Mouse (Mus musculus) limb, embryonic 10.5 days (tissue): ENCODE measurements around the gene H60b. TPM values are rescaled to one million over a fixed set of nuclear protein-coding genes. Genes with fewer than 3 reads are reported as not detected.
"Not testable (repeated sequence)": the region's sequence is repeated elsewhere in the genome, so short reads cannot be mapped to it uniquely, and the experiment has no call there.

Source experiments
- DNase-seq: peaks from one replicate; pipeline ENCODE4 v3.0.0-alpha.2; 2017; ENCODE audit warnings: low spot score
- H3K27ac ChIP-seq: fragments of 300-500 bp; sonication (generic); 2 replicates; pipeline ENCODE4 v1.5.1; 2016; ENCODE audit warnings: mild to moderate bottlenecking
- H3K27me3 ChIP-seq: fragments of 300-500 bp; sonication (generic); 2 replicates; pipeline ENCODE4 v1.6.1; 2016; ENCODE audit warnings: low read depth, mild to moderate bottlenecking; ENCODE audit not compliant: poor library complexity, severe bottlenecking
- H3K36me3 ChIP-seq: fragments of 300-500 bp; sonication (generic); 2 replicates; pipeline ENCODE4 v1.6.1; 2016; ENCODE audit warnings: mild to moderate bottlenecking, moderate library complexity
- H3K4me1 ChIP-seq: fragments of 300-500 bp; sonication (generic); 2 replicates; pipeline ENCODE4 v1.6.1; 2016
- H3K4me3 ChIP-seq: fragments of 300-500 bp; sonication (generic); 2 replicates; pipeline ENCODE4 v1.5.1; 2016; ENCODE audit warnings: mild to moderate bottlenecking, moderate library complexity
- H3K9me3 ChIP-seq: fragments of 300-500 bp; sonication (generic); replicated peaks from 2 replicates; pipeline ENCODE4 v1.6.1; 2016; ENCODE audit warnings: mild to moderate bottlenecking
- WGBS: fragments of 180-500 bp; shearing (Covaris S2); methylation state at CpG from one replicate; pipeline ENCODE4 v1.1.7; 2016; 5-methylcytosine and 5-hydroxymethylcytosine counted together
- polyA plus RNA-seq: library from polyadenylated mRNA; unstranded; fragments of >200 nt; fragmentation: Nextera tagmentation; extraction: Ambion mirVana; gene quantifications from 2 replicates; pipeline ENCODE4 v1.2.1, GENCODE M21; 2016

H60b gene
- polyA plus RNA-seq: 0.35 TPM in 1 of 2 replicates, not detected in the other

DNA sequence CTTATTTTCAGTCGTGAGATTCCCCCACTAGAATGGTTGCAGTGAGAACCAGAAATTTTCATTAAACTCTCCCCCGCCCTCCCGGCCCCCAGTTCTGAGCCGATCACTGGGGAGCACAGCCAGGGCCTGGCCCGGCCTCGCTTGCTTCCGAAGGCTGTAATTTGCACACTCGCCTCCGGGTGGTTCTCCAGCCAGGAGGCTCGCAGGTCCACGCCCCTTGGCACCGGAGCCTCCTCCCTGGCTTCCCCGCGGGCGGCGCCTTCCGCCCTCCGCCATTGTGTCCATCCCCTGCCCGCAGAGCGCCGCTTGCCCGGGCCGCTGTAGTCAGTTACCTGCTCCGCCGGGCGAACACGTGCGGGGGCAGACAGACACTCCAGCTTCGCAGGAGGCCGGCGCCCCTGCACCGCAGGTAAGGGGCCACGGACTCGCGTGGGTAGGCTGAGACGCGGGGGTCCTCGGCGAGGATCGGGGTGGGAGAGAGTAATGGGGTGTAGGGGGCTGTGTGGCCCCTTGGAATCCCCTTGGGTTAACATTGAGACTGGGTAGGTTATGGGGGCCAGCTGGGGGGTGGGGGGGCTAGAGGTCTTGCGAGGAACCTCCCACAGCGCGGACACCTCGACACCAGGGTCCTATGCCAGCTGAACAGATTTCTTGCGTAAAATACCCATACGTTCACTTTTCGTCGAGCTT is at the start of gene H60b, which contains the start of gene Raet1e:
Gene H60b, plus strand, starts transcription at position 277 of the 690 bp plus-strand sequence.
Gene Raet1e, plus strand, starts transcription at position 260 of the 690 bp plus-strand sequence.
- Histone ChIP-seq H3K4me1 (peaks cover 14% of the 10 kb centered on the region), H3K4me3 (peak within 1 kb of the TSS; percentile 52), H3K27me3 (peaks cover 90% of the 10 kb centered on the region)
- not testable (repeated sequence) for H3K27ac ChIP-seq, H3K9me3 ChIP-seq, H3K36me3 ChIP-seq
- DNase-seq: peak; percentile 74
- 0% methylated on average over 48 of the region's 48 CpGs for WGBS

DNA sequence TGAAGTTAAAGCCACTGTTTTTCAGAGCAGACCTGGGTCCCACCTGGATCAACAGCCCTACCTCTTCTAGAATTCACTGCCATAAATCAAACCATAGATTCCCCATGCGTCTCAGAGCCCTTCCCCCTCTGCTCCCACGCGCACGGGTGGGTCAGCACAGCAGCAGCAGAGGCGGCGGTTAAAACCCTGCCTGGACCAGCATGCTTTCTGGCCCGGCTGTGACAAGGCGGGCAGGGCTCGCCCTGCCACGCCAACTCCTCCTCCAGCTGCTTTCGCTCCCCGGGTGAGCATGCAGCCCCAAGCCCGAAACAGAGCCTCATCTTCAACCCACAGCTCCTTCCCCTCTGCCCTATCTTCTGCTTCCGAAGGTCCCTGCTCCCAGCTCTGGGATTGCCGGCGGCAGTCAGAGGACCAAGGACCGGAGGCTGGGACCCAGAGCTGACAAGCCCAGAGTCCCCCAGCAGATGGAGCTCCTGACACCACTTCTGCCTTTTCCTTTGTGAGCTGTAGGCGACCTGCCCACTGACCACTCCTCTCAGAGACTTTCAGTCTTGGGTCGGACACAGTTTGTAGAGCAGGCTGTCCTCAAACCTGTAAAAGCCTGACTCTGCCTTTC is 17.6 kb upstream of the H60b start:
- H3K36me3 ChIP-seq: no peaks in the 10 kb centered on the region
- H3K4me3 ChIP-seq: peak overlapping the region; percentile 56
- peak overlapping the region; percentile 80 for H3K27ac ChIP-seq
- no peaks in the 10 kb centered on the region; the same call in 1 of the 2 replicates for H3K4me1 ChIP-seq
- no peaks in the 10 kb centered on the region for H3K27me3 ChIP-seq
- H3K9me3 ChIP-seq: no peaks in the 10 kb centered on the region
- DNase-seq: peak; percentile 84
- WGBS: 1% methylated on average over 19 of the region's 19 CpGs

DNA sequence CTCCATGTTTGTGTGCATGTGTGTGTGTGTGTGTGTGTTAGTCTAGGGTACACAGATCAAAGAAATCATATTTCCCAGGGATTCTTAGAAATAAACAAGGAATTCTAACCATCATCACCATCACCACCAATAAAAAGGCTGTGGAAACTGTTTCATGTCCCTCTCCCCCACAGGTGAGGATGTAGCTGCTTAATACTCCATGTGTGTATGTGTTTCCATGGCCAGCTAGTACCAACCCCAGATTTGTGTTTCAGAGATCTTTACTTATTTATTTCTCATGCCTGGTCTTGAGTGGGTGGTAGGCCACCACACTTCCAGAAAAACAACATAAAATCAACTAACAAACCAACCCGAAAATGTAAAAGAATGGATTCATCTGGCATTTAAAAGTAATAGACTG is 16.2 kb upstream of the H60b start:
- not testable (repeated sequence) for H3K9me3 ChIP-seq, H3K4me3 ChIP-seq, H3K4me1 ChIP-seq, H3K36me3 ChIP-seq, H3K27me3 ChIP-seq, H3K27ac ChIP-seq
- DNase-seq: peak; percentile 84
- 90% methylated on average over 1 of the region's 1 CpGs for WGBS

GRCm38 (mm10) chr10:22142926-22143325 is 15.5 kb upstream of the H60b start:
- H3K36me3 ChIP-seq: no peaks in the 10 kb centered on the region
- 68% methylated on average over 5 of the region's 5 CpGs for WGBS
- no peak overlapping the region for H3K4me3 ChIP-seq
- no peaks in the 10 kb centered on the region for H3K9me3 ChIP-seq
- no peak overlapping the region for H3K27ac ChIP-seq
- no peak for DNase-seq
- H3K27me3 ChIP-seq: no peaks in the 10 kb centered on the region
- H3K4me1 ChIP-seq: no peaks in the 10 kb centered on the region; the same call in 1 of the 2 replicates

DNA sequence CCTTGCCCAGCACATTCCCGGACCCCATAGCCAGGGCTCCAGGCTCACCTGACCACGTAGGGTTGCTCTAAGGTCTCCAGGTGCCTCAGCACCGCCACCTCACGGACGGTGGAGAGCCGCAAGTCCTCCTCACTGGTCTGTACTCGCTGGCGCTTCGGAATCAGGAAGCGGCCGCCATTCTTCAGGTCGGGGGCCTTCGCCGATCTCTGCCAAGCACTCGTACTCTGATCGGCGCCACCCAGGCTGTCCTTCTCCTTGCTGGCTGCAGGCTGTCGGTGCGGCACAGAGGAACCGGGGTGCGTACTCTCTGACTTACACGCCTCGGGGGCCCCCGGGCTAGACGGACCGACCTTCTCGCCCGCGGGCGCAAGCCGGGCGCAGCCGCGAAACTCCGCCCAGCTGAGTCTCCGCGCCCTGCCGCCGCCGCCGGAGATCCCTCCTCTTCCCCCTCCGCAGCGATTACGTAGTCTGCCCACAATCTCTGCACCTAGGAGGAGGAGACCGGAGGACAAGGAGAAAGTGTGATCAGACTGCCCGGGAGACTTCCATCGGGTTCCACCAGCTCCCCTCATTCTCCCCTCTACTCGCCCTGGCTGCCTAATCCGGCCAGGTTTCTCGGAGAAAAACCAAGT is 9.8 kb upstream of the H60b start:
- peak overlapping the region; percentile 75 for H3K4me3 ChIP-seq
- H3K36me3 ChIP-seq: no peaks in the 10 kb centered on the region
- peak overlapping the region; percentile 92 for H3K27ac ChIP-seq
- peak; percentile 87 for DNase-seq
- H3K27me3 ChIP-seq: peaks cover 38% of the 10 kb centered on the region
- under 1% methylated on average over 50 of the region's 50 CpGs for WGBS
- H3K9me3 ChIP-seq: no peaks in the 10 kb centered on the region
- peaks cover 25% of the 10 kb centered on the region for H3K4me1 ChIP-seq

DNA sequence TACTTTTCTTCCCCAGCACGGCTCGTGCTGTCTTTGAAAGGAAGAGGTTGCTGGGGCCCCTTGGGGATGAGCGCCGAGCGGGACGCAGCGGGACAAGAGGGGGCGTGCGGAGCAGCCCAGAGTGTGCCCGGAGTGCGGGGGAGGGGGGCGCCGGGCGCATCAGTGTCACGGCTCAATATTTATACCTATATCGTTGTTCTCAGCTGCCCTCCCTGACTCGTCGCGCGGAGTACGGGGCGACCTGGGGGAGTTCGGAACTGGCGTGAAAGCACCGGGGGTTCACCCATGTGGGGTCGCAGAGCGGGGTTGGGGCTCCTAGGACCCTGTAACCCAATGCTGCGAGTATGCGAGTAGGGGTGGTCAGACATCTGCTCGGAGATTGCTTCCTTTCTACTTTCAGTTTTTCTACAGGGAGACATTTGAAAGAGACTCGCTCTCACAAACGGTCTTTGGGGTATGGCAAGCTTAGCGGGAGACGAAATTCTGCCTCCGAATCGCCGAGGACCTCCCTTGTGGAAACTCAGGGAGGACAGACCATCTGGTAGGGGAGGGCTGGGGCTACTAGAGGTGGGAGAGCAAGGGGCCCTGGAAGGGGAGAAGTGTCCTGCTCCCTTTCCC is 9.2 kb upstream of the H60b start, which contains the start of gene E030030I06Rik:
Gene E030030I06Rik, minus strand, starts transcription at position 198 of the 618 bp plus-strand sequence.
- peak within 1 kb of the TSS; percentile 92 for H3K27ac ChIP-seq
- under 1% methylated on average over 36 of the region's 37 CpGs for WGBS
- peak within 1 kb of the TSS; percentile 75 for H3K4me3 ChIP-seq
- no peaks in the 10 kb centered on the region for H3K9me3 ChIP-seq
- peaks cover 44% of the 10 kb centered on the region for H3K27me3 ChIP-seq
- no peaks in the 10 kb centered on the region for H3K36me3 ChIP-seq
- peaks cover 25% of the 10 kb centered on the region for H3K4me1 ChIP-seq
- DNase-seq: no peak

- peaks cover 51% of the 10 kb centered on the region for H3K27me3 ChIP-seq
- WGBS: under 1% methylated on average over 50 of the region's 50 CpGs
- DNase-seq: peak; percentile 71
These were observed 8.5 kb upstream of the H60b start for GRCm38 (mm10) chr10:22149691-22150465.

DNA sequence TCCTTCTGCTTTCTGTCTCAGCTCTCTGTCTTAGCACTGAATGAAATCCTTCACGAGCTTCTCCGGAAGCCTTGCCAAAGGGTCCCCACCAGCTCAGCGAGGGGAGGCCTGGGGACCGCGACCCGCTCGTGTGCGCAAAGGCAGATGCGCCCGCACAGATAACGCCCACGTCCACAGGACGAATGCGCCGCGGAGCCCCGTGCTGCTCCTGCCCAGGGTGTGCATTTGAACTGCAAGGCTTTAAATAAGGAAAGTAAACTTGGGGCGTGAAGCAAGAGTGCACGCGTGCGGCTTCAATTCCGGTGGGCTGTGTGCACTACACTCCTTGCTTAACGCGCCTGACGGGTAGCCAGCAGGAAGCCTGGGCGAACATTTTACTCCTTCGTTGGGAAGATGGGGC is 7.8 kb upstream of the H60b start:
- under 1% methylated on average over 27 of the region's 27 CpGs for WGBS
- no peaks in the 10 kb centered on the region for H3K36me3 ChIP-seq
- DNase-seq: peak; percentile 56
- H3K27ac ChIP-seq: no peak overlapping the region
- peaks cover 58% of the 10 kb centered on the region for H3K27me3 ChIP-seq
- H3K9me3 ChIP-seq: no peaks in the 10 kb centered on the region
- H3K4me1 ChIP-seq: peaks cover 25% of the 10 kb centered on the region
- peak overlapping the region; percentile 75 for H3K4me3 ChIP-seq

More at GRCm38 (mm10) chr10:22149691-22150465, 8.5 kb upstream of the H60b start:
- peaks cover 25% of the 10 kb centered on the region for H3K4me1 ChIP-seq
- H3K36me3 ChIP-seq: no peaks in the 10 kb centered on the region
- H3K9me3 ChIP-seq: no peaks in the 10 kb centered on the region
- H3K27ac ChIP-seq: no peak overlapping the region
- peak overlapping the region; percentile 75 for H3K4me3 ChIP-seq

- H3K4me1 ChIP-seq: peaks cover 25% of the 10 kb centered on the region
- peaks cover 65% of the 10 kb centered on the region for H3K27me3 ChIP-seq
- peak overlapping the region; percentile 41 for H3K4me3 ChIP-seq
- not testable (repeated sequence) for H3K36me3 ChIP-seq, H3K27ac ChIP-seq, H3K9me3 ChIP-seq
- WGBS: under 1% methylated on average over 55 of the region's 55 CpGs
- DNase-seq: peak; percentile 51
These were observed 7.1 kb upstream of the H60b start for GRCm38 (mm10) chr10:22151056-22151862.

- not testable (repeated sequence) for H3K4me3 ChIP-seq, DNase-seq, H3K27ac ChIP-seq, H3K36me3 ChIP-seq, H3K9me3 ChIP-seq
- 1% methylated on average over 11 of the region's 11 CpGs for WGBS
- Histone ChIP-seq H3K4me1 (peaks cover 25% of the 10 kb centered on the region), H3K27me3 (peaks cover 73% of the 10 kb centered on the region)
These were observed 6.3 kb upstream of the H60b start for GRCm38 (mm10) chr10:22151863-22152640.

GRCm38 (mm10) chr10:22153147-22153690 is 5.2 kb upstream of the H60b start:
- not testable (repeated sequence) for H3K4me3 ChIP-seq, DNase-seq, H3K9me3 ChIP-seq, H3K27ac ChIP-seq, H3K36me3 ChIP-seq
- Histone ChIP-seq H3K4me1 (peaks cover 28% of the 10 kb centered on the region), H3K27me3 (peaks cover 85% of the 10 kb centered on the region)
- 7% methylated on average over 7 of the region's 7 CpGs for WGBS
